Mouse (Mus musculus) cortical plate, adult 2 months (tissue): Measurements from ENCODE around the gene Dus1l.

Experiments used
- CTCF ChIP-seq: fragments of 200-500 bp; IDR thresholded peaks from 2 replicates; pipeline ENCODE4 v1.5.1; 2011; ENCODE audit warnings: mild to moderate bottlenecking, control low read depth, low read length; ENCODE audit not compliant: insufficient read depth; ENCODE audit errors: extremely low read depth
- POLR2A ChIP-seq: fragments of 200-500 bp; IDR thresholded peaks from 2 replicates; pipeline ENCODE4 v1.6.1; 2011; ENCODE audit warnings: mild to moderate bottlenecking, low read length, control low read depth; ENCODE audit not compliant: insufficient read depth; ENCODE audit errors: extremely low read depth

- TF ChIP-seq CTCF = no peak
- no peak for TF ChIP-seq POLR2A
These were observed 15.9 kb upstream of the Dus1l start for GRCm38 (mm10) chr11:120812068-120812467.
